Mouse (Mus musculus) CH12.LX (cell line): ENCODE measurements around the gene Lpar6. TPM values are rescaled to one million over a fixed set of nuclear protein-coding genes. Genes with fewer than 3 reads are reported as not detected.

ENCODE experiments used
- DNase-seq: peaks from one replicate; pipeline ENCODE4 v3.0.0-alpha.2; 2013; ENCODE audit errors: extremely low read depth
- H3K27ac ChIP-seq: 2 replicates; pipeline ENCODE4 v1.5.1; 2012; ENCODE audit warnings: low read depth, mild to moderate bottlenecking, control low read depth, moderate library complexity; ENCODE audit not compliant: insufficient read depth
- H3K27me3 ChIP-seq: replicated peaks from 2 replicates; pipeline ENCODE3; 2012; ENCODE audit warnings: inconsistent platforms
- H3K36me3 ChIP-seq, 2 experiments: replicated peaks in 1 of 2; 2 replicates each; pipeline versions ENCODE3 to v1.6.1; 2012; ENCODE audit warnings: inconsistent platforms in 1 of 2, low read length in 1 of 2, mild to moderate bottlenecking in 1 of 2, mixed read lengths in 1 of 2, moderate library complexity in 1 of 2; ENCODE audit not compliant: control insufficient read depth in 1 of 2, insufficient read depth in 1 of 2
- H3K4me1 ChIP-seq, 2 experiments: 2 replicates each; pipeline ENCODE4 v1.6.1; 2012; ENCODE audit warnings: inconsistent platforms in 1 of 2, moderate library complexity in 1 of 2; ENCODE audit not compliant: insufficient read depth in 2 of 2, control insufficient read depth in 1 of 2
- H3K4me2 ChIP-seq: 2 replicates; pipeline ENCODE4 v1.6.1; 2012; ENCODE audit warnings: low read depth, mild to moderate bottlenecking, control low read depth; ENCODE audit not compliant: poor library complexity, insufficient read depth, severe bottlenecking
- H3K4me3 ChIP-seq, 3 experiments: fragments of 150-350 bp in 1 of 3; sonication (generic) in 1 of 3; replicated peaks in 1 of 3; 2 replicates each; pipeline versions ENCODE3 to v1.5.1; 2011 to 2012; ENCODE audit warnings: low read depth in 2 of 3, low read length in 2 of 3, mild to moderate bottlenecking in 2 of 3, moderate library complexity in 2 of 3, control low read depth in 1 of 3, improper control_type of control experiment in 1 of 3, inconsistent platforms in 1 of 3, mixed read lengths in 1 of 3; ENCODE audit not compliant: poor library complexity in 1 of 3
- H3K79me2 ChIP-seq: replicated peaks from 2 replicates; pipeline ENCODE4 v1.6.1; 2012; ENCODE audit warnings: mild to moderate bottlenecking, moderate library complexity; ENCODE audit not compliant: control insufficient read depth, poor library complexity, insufficient read depth, severe bottlenecking; ENCODE audit errors: extremely low read depth
- H3K9ac ChIP-seq: 2 replicates; pipeline ENCODE4 v1.6.1; 2012; ENCODE audit warnings: low read depth, mild to moderate bottlenecking, control low read depth, moderate library complexity; ENCODE audit not compliant: insufficient read depth
- H3K9me3 ChIP-seq: replicated peaks from 2 replicates; pipeline ENCODE3; 2012; ENCODE audit warnings: low read length, inconsistent platforms, mixed read lengths
- BHLHE40 ChIP-seq: IDR thresholded peaks from 2 replicates; pipeline ENCODE4 v1.6.1; 2011; ENCODE audit warnings: mild to moderate bottlenecking, low read depth, low read length, improper control_type of control experiment
- CHD1 ChIP-seq: IDR thresholded peaks from 2 replicates; pipeline ENCODE4 v1.6.1; 2012; ENCODE audit warnings: low read depth, low read length, improper control_type of control experiment, inconsistent platforms
- CHD2 ChIP-seq: IDR thresholded peaks from 2 replicates; pipeline ENCODE4 v1.6.1; 2011; ENCODE audit warnings: low read length, improper control_type of control experiment
- ETS1 ChIP-seq: conservative IDR thresholded peaks from 2 replicates; pipeline ENCODE4 v1.6.1; 2012; ENCODE audit warnings: low read depth, mild to moderate bottlenecking, inconsistent platforms, low read length, improper control_type of control experiment, moderate library complexity
- GABPA ChIP-seq: IDR thresholded peaks from 2 replicates; pipeline ENCODE4 v1.6.1; 2012; ENCODE audit warnings: low read depth, low read length, improper control_type of control experiment, inconsistent platforms; ENCODE audit not compliant: insufficient replicate concordance
- HCFC1 ChIP-seq: IDR thresholded peaks from 2 replicates; pipeline ENCODE4 v1.6.1; 2012; ENCODE audit warnings: low read depth, mild to moderate bottlenecking, inconsistent platforms, low read length, improper control_type of control experiment
- JUND ChIP-seq: conservative IDR thresholded peaks from 2 replicates; pipeline ENCODE4 v1.6.1; 2011; ENCODE audit warnings: low read depth, low read length, improper control_type of control experiment
- MAX ChIP-seq: IDR thresholded peaks from 2 replicates; pipeline ENCODE4 v1.6.1; 2011; ENCODE audit warnings: low read length, improper control_type of control experiment
- MAZ ChIP-seq: IDR thresholded peaks from 2 replicates; pipeline ENCODE4 v1.6.1; 2012; ENCODE audit warnings: low read depth, mild to moderate bottlenecking, inconsistent platforms, low read length, improper control_type of control experiment, moderate library complexity
- MEF2A ChIP-seq: IDR thresholded peaks from 2 replicates; pipeline ENCODE4 v1.6.1; 2014; ENCODE audit warnings: low read depth, mild to moderate bottlenecking, inconsistent platforms, low read length, improper control_type of control experiment, borderline replicate concordance
- MXI1 ChIP-seq: IDR thresholded peaks from 2 replicates; pipeline ENCODE4 v1.6.1; 2011; ENCODE audit warnings: mild to moderate bottlenecking, low read depth, low read length, improper control_type of control experiment
- MYC ChIP-seq: IDR thresholded peaks from 2 replicates; pipeline ENCODE4 v1.6.1; 2011; ENCODE audit warnings: low read depth, mild to moderate bottlenecking, improper control_type of control experiment, low read length
- NELFE ChIP-seq: IDR thresholded peaks from 2 replicates; pipeline ENCODE4 v1.6.1; 2011; ENCODE audit warnings: low read depth, low read length, improper control_type of control experiment
- PAX5 ChIP-seq: IDR thresholded peaks from 2 replicates; pipeline ENCODE4 v1.6.1; 2012; ENCODE audit warnings: low read length, inconsistent platforms, mixed read lengths
- POLR2A ChIP-seq: IDR thresholded peaks from 2 replicates; pipeline ENCODE4 v1.6.1; 2011; ENCODE audit warnings: low read depth, mild to moderate bottlenecking, improper control_type of control experiment, low read length
- SIN3A ChIP-seq: IDR thresholded peaks from 2 replicates; pipeline ENCODE4 v1.6.1; 2012; ENCODE audit warnings: low read length, improper control_type of control experiment, inconsistent platforms
- SMC3 ChIP-seq: IDR thresholded peaks from 2 replicates; pipeline ENCODE4 v1.6.1; 2011; ENCODE audit warnings: low read depth, low read length, improper control_type of control experiment
- TBP ChIP-seq: conservative IDR thresholded peaks from 2 replicates; pipeline ENCODE4 v1.6.1; 2011; ENCODE audit warnings: low read depth, low read length, improper control_type of control experiment
- TCF12 ChIP-seq: IDR thresholded peaks from 2 replicates; pipeline ENCODE4 v1.6.1; 2014; ENCODE audit warnings: low read depth, mild to moderate bottlenecking, inconsistent platforms, low read length, improper control_type of control experiment
- ZKSCAN1 ChIP-seq: IDR thresholded peaks from 2 replicates; pipeline ENCODE4 v1.6.1; 2012; ENCODE audit warnings: low read depth, inconsistent platforms, low read length, improper control_type of control experiment, borderline replicate concordance
- ZMIZ1 ChIP-seq: IDR thresholded peaks from 2 replicates; pipeline ENCODE4 v1.6.1; 2012; ENCODE audit warnings: low read depth, mild to moderate bottlenecking, inconsistent platforms, low read length, improper control_type of control experiment
- dilution Hi-C: fragments of 300-500 bp; cut with MboI; formaldehyde crosslinking; loops from 2 replicates; pipeline ENCODE4 v1.14.3; 2020; ENCODE audit warnings: low sequenced_read_pairs; ENCODE audit not compliant: extremely low pct_unique_long_range_greater_than_20kb, extremely low pct_ligation_motif_present
- in situ Hi-C: fragments of 300-500 bp; cut with MboI; formaldehyde crosslinking; loops from 3 replicates; pipeline ENCODE4 v1.14.3; 2019; ENCODE audit warnings: low sequenced_read_pairs, low pct_ligation_motif_present, low pct_unique_long_range_greater_than_20kb, mixed read lengths
- polyA plus RNA-seq: library from polyadenylated mRNA; unstranded; fragments of >175 nt; gene quantifications from 2 replicates; pipeline ENCODE4 v1.2.1, GENCODE M21; 2012; ENCODE audit warnings: low read depth; ENCODE audit not compliant: insufficient read length
- total RNA-seq, 2 experiments: library from RNA; depleted of rRNA; stranded (reverse); fragments of 300-350 nt in 1 of 2; fragments of >200 nt in 1 of 2; gene quantifications; 2 replicates each; pipeline ENCODE4 v1.2.3; 2012 to 2014

Gene Lpar6
- total RNA-seq (2012; rRNA removed), result 2.9 and 3.1 TPM in 2 replicates
- total RNA-seq (2014; rRNA removed), result 6.4 and 7.5 TPM in 2 replicates
- 2.3 and 3.2 TPM in 2 replicates for polyA plus RNA-seq

DNA sequence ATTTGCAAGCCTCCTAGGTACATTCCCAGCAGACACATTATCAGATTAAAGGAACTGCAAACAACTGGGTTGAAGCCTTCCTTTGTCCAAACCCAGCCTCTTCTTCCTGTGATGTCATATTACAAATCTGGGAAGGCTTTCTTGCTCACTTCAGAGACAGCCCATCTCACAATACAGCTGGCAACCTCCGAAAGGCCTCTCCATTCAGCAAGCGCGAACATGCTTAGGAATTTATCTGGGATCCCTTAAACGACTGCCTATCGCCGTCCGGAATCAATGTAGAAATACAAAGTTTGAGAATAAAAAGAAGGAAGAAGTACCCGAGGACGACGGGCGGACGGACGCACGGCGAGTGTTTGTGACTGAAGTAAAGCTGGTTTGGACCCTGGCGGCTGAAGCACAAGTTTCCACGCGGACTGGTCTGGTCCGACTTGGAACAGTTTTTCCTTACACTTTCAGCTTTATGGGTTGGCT, at the start of gene Lpar6:
Lpar6 (plus strand) TSS at position 48 of the 474 bp plus-strand sequence.
- H3K4me2 ChIP-seq, result peak within 1 kb of the TSS; percentile 81
- DNase-seq, result peak; percentile 64
- dilution Hi-C loops, result no loop called here
- H3K36me3 ChIP-seq, result peaks cover 0 to 8% of the 10 kb centered on the region in 2 experiments
- TF ChIP-seq SMC3 (no peak), TBP (peak; percentile 85), NELFE (peak; percentile 79), ETS1 (0 out of 2 replicates have a peak, but pooled peaks have one; percentile 56), ZMIZ1 (peak; percentile 69), POLR2A (peak; percentile 78), MAZ (no peak), ZKSCAN1 (no peak), SIN3A (peak; percentile 34; the same call in 1 of the 2 replicates), HCFC1 (no peak), MYC (no peak), MEF2A (0 out of 2 replicates have a peak, but pooled peaks have one; percentile 51), MXI1 (peak; percentile 69), MAX (no peak; the same call in 1 of the 2 replicates), TCF12 (peak; percentile 51; the same call in 1 of the 2 replicates), JUND (0 out of 2 replicates have a peak, but pooled peaks have one; percentile 14)
- H3K27ac ChIP-seq, result peak within 1 kb of the TSS; percentile 53
- H3K9me3 ChIP-seq, result peaks cover 2% of the 10 kb centered on the region
- peaks cover 0 to 21% of the 10 kb centered on the region in 2 experiments; a peak in 2 of 4 replicates for H3K4me1 ChIP-seq
- H3K9ac ChIP-seq, result peak within 1 kb of the TSS; percentile 55
- H3K4me3 ChIP-seq, result peak within 1 kb of the TSS; percentile 59 to 93 (median 66)
- H3K27me3 ChIP-seq, result no peaks in the 10 kb centered on the region
- in situ Hi-C loops, result loop anchor here (10.0 kb wide), 2 partner anchors 63 to 103 kb away; no protein-coding TSS in a partner anchor
- H3K79me2 ChIP-seq, result peaks cover 3% of the 10 kb centered on the region

DNA sequence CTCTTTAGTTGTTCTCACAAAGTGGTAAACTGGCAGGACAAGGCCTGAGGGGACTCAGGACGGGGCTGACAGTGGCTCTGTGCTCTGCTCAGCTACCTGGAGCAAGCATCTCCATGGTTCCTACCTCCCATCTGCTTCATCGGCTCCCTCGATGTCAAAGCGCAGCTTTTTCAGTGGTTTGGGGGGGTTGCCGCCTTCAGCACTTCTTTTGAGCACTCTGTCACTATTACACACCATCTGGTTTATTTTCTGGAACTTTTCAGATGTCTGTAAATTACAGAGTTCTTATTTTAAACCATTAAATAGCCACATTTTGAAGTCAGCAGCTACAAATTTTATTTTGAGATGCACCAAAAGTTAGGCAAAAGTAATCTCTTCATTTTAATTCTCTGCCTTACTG, 38.6 kb upstream of the Lpar6 start:
- H3K79me2 ChIP-seq, result no peaks in the 10 kb centered on the region
- TF ChIP-seq PAX5, result no peak
- TF ChIP-seq GABPA, result no peak
- TF ChIP-seq CHD2, result no peak
- no peak for TF ChIP-seq CHD1
- no peak for TF ChIP-seq BHLHE40
- TF ChIP-seq, all 38 proteins: peak for 0
- Histone ChIP-seq H3K4me3 (no peak overlapping the region), H3K4me2 (no peak overlapping the region), H3K27me3 (no peaks in the 10 kb centered on the region), H3K27ac (no peak overlapping the region), H3K9me3 (no peaks in the 10 kb centered on the region), H3K4me1 (no peaks in the 10 kb centered on the region), H3K9ac (no peak overlapping the region), H3K36me3 (peaks cover 24 to 30% of the 10 kb centered on the region in 2 experiments)
- no peak for DNase-seq
- in situ Hi-C loops, result no loop called here
- dilution Hi-C loops, result no loop called here
